Mouse (Mus musculus): Measurements from ENCODE around the gene Sugt1. TPM values are rescaled to one million over a fixed set of nuclear protein-coding genes. Genes with fewer than 3 reads are reported as not detected.

Gene Sugt1
- polyA plus RNA-seq, 1 experiment: 149 TPM

- H3K4me1 ChIP-seq (ENCODE audit: control insufficient read depth, insufficient read depth, low read length): no peaks in the 10 kb centered on the region
- no peak overlapping the region for H3K4me3 ChIP-seq (replicated peaks; ENCODE audit: control insufficient read depth, low read depth, low read length)
- WGBS: 83% methylated on average over 8 of the region's 8 CpGs
- TF ChIP-seq CTCF (IDR thresholded peaks at IDR 0.05; ENCODE audit: control insufficient read depth, insufficient read depth, low read length): no peak
- TF ChIP-seq POLR2A (IDR thresholded peaks at IDR 0.05; ENCODE audit: borderline replicate concordance, control insufficient read depth, low read depth, low read length): no peak
- H3K27ac ChIP-seq (ENCODE audit: control insufficient read depth, insufficient read depth, low read depth, low read length, poor library complexity): no peak overlapping the region
These were observed 29.8 kb downstream of the Sugt1 start for GRCm38 (mm10) chr14:79617121-79617828.

- H3K4me3 ChIP-seq (replicated peaks; ENCODE audit: control insufficient read depth, low read depth, low read length): no peak overlapping the region
- WGBS: 90% methylated on average over 7 of the region's 7 CpGs
- H3K27ac ChIP-seq (ENCODE audit: control insufficient read depth, insufficient read depth, low read depth, low read length, poor library complexity): no peak overlapping the region
- no peaks in the 10 kb centered on the region for H3K4me1 ChIP-seq (ENCODE audit: control insufficient read depth, insufficient read depth, low read length)
- TF ChIP-seq CTCF (IDR thresholded peaks at IDR 0.05; ENCODE audit: control insufficient read depth, insufficient read depth, low read length): no peak
- TF ChIP-seq POLR2A (IDR thresholded peaks at IDR 0.05; ENCODE audit: borderline replicate concordance, control insufficient read depth, low read depth, low read length): no peak
These were observed 32.3 kb downstream of the Sugt1 start for GRCm38 (mm10) chr14:79619802-79620201.

DNA sequence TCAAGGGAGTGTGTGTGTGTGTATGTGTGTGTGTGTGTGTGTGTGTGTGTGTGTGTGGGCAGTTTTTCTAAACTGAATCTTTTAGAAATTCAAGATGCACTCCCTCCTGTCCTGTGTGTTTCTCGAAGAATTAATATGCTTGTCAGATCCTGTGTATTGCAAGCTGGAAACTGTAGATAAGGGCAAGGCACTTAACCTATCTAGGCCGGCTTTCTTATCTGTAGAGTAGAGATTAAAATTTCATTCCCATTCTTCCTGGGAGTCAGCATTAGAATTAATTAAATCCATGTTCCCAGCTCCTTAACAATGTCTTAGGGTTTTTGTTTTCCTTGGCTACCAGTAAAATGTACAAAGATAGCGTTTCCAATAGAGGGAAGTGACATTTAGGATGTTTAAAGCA lies 33.7 kb downstream of the Sugt1 start:
- WGBS: 59% methylated on average over 3 of the region's 3 CpGs
- TF ChIP-seq CTCF (IDR thresholded peaks at IDR 0.05; ENCODE audit: control insufficient read depth, insufficient read depth, low read length) (no peak), POLR2A (IDR thresholded peaks at IDR 0.05; ENCODE audit: borderline replicate concordance, control insufficient read depth, low read depth, low read length) (no peak)
- no peak overlapping the region for H3K27ac ChIP-seq (ENCODE audit: control insufficient read depth, insufficient read depth, low read depth, low read length, poor library complexity)
- no peak overlapping the region for H3K4me3 ChIP-seq (replicated peaks; ENCODE audit: control insufficient read depth, low read depth, low read length)
- no peaks in the 10 kb centered on the region for H3K4me1 ChIP-seq (ENCODE audit: control insufficient read depth, insufficient read depth, low read length)

GRCm38 (mm10) chr14:79632330-79632729 lies 44.8 kb downstream of the Sugt1 start:
- no peaks in the 10 kb centered on the region for H3K4me1 ChIP-seq (ENCODE audit: control insufficient read depth, insufficient read depth, low read length)
- no peak for TF ChIP-seq POLR2A (IDR thresholded peaks at IDR 0.05; ENCODE audit: borderline replicate concordance, control insufficient read depth, low read depth, low read length)
- TF ChIP-seq CTCF (IDR thresholded peaks at IDR 0.05; ENCODE audit: control insufficient read depth, insufficient read depth, low read length): no peak
- no peak overlapping the region for H3K4me3 ChIP-seq (replicated peaks; ENCODE audit: control insufficient read depth, low read depth, low read length)
- whole genome bisulfite sequencing: 63% methylated on average over 6 of the region's 6 CpGs
- no peak overlapping the region for H3K27ac ChIP-seq (ENCODE audit: control insufficient read depth, insufficient read depth, low read depth, low read length, poor library complexity)

- TF ChIP-seq POLR2A (IDR thresholded peaks at IDR 0.05; ENCODE audit: borderline replicate concordance, control insufficient read depth, low read depth, low read length): no peak
- no peak for TF ChIP-seq CTCF (IDR thresholded peaks at IDR 0.05; ENCODE audit: control insufficient read depth, insufficient read depth, low read length)
- H3K4me3 ChIP-seq (replicated peaks; ENCODE audit: control insufficient read depth, low read depth, low read length): no peak overlapping the region
- H3K27ac ChIP-seq (ENCODE audit: control insufficient read depth, insufficient read depth, low read depth, low read length, poor library complexity): no peak overlapping the region
- no peaks in the 10 kb centered on the region for H3K4me1 ChIP-seq (ENCODE audit: control insufficient read depth, insufficient read depth, low read length)
- 63% methylated on average over 2 of the region's 2 CpGs for WGBS
These were observed 45.7 kb downstream of the Sugt1 start for GRCm38 (mm10) chr14:79633196-79633595.

DNA sequence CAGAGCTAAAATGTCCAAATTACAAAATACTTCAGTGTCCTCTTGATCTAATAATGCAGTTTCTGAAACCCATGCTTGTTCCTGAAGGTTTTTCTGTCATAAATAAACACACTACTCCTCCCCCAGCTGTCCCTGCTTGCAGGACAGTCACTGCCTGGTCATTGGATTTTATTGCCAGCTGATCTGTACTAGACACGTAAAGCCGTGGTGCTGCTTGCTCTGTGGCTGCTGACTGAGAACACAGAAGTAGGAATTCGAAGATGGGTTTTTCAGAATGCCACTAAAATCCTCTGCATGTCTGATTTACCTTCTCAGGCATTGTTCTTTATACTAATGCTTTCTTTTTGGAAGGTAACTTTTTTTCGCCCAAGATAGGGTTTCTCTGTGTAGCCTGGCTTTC lies 49.3 kb downstream of the Sugt1 start:
- TF ChIP-seq CTCF (IDR thresholded peaks at IDR 0.05; ENCODE audit: control insufficient read depth, insufficient read depth, low read length) (no peak), POLR2A (IDR thresholded peaks at IDR 0.05; ENCODE audit: borderline replicate concordance, control insufficient read depth, low read depth, low read length) (no peak)
- Histone ChIP-seq H3K4me3 (replicated peaks; ENCODE audit: control insufficient read depth, low read depth, low read length) (no peak overlapping the region), H3K4me1 (ENCODE audit: control insufficient read depth, insufficient read depth, low read length) (no peaks in the 10 kb centered on the region), H3K27ac (ENCODE audit: control insufficient read depth, insufficient read depth, low read depth, low read length, poor library complexity) (no peak overlapping the region)
- 78% methylated on average over 4 of the region's 4 CpGs for WGBS

GRCm38 (mm10) chr14:79642063-79642462 lies 54.6 kb downstream of the Sugt1 start:
- H3K4me3 ChIP-seq (replicated peaks; ENCODE audit: control insufficient read depth, low read depth, low read length): no peak overlapping the region
- 62% methylated on average over 9 of the region's 9 CpGs for WGBS
- TF ChIP-seq CTCF (IDR thresholded peaks at IDR 0.05; ENCODE audit: control insufficient read depth, insufficient read depth, low read length): no peak
- no peak for TF ChIP-seq POLR2A (IDR thresholded peaks at IDR 0.05; ENCODE audit: borderline replicate concordance, control insufficient read depth, low read depth, low read length)
- no peak overlapping the region for H3K27ac ChIP-seq (ENCODE audit: control insufficient read depth, insufficient read depth, low read depth, low read length, poor library complexity)
- H3K4me1 ChIP-seq (ENCODE audit: control insufficient read depth, insufficient read depth, low read length): no peaks in the 10 kb centered on the region; the same call in 1 of the 2 replicates

DNA sequence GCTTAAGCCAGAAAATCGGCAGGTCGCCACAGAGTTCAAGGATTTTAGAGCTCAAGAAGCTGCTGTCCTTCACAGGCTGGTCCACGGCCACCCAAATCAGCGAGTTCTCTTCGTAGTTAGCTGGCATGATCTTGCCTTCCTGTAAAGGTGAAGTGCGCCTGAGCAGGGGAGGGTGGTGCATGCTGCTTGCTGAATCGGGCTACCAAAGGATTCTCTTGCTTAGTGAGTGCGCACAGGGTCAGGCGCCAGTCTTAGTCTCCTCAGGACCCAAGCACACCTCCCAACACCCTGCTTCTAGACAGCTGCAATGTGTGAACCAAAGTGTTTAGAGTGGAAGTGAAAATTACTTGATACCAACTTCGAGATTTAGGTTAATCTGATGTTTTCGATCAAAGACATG lies 57.9 kb downstream of the Sugt1 start:
- 28% methylated on average over 11 of the region's 11 CpGs for WGBS
- TF ChIP-seq CTCF (IDR thresholded peaks at IDR 0.05; ENCODE audit: control insufficient read depth, insufficient read depth, low read length): no peak
- TF ChIP-seq POLR2A (IDR thresholded peaks at IDR 0.05; ENCODE audit: borderline replicate concordance, control insufficient read depth, low read depth, low read length): no peak
- Histone ChIP-seq H3K4me1 (ENCODE audit: control insufficient read depth, insufficient read depth, low read length) (no peaks in the 10 kb centered on the region; the same call in 1 of the 2 replicates), H3K27ac (ENCODE audit: control insufficient read depth, insufficient read depth, low read depth, low read length, poor library complexity) (no peak overlapping the region), H3K4me3 (replicated peaks; ENCODE audit: control insufficient read depth, low read depth, low read length) (no peak overlapping the region)

All from bone marrow, adult 2 months (tissue).